Mouse (Mus musculus) stomach, embryonic 16.5 days (tissue): Measurements from ENCODE around the gene Tdrd7. TPM values are rescaled to one million over a fixed set of nuclear protein-coding genes. Genes with fewer than 3 reads are reported as not detected.

Experiments
- ATAC-seq: fragments of 200-750 bp; cut with Nextera tagmentation; 2 replicates; pipeline ENCODE4 v1.8.0; 2017; ENCODE audit warnings: moderate number of reproducible peaks, moderate TSS enrichment; ENCODE audit not compliant: insufficient read depth, low FRiP score
- H3K27ac ChIP-seq: fragments of 300-500 bp; sonication (generic); 2 replicates; pipeline ENCODE4 v1.5.1; 2014; ENCODE audit warnings: low read length
- H3K27me3 ChIP-seq: fragments of 300-500 bp; sonication (generic); 2 replicates; pipeline ENCODE4 v1.6.1; 2014; ENCODE audit warnings: low read length, control low read depth, mixed read lengths; ENCODE audit not compliant: control insufficient read depth, insufficient read depth
- H3K36me3 ChIP-seq: fragments of 300-500 bp; sonication (generic); 2 replicates; pipeline ENCODE4 v1.6.1; 2014; ENCODE audit warnings: low read length; ENCODE audit not compliant: control insufficient read depth, insufficient read depth
- H3K4me1 ChIP-seq: fragments of 300-500 bp; sonication (generic); 2 replicates; pipeline ENCODE4 v1.6.1; 2014; ENCODE audit warnings: low read length, control low read depth, mixed read lengths; ENCODE audit not compliant: control insufficient read depth, insufficient read depth
- H3K4me2 ChIP-seq: fragments of 300-500 bp; sonication (generic); 2 replicates; pipeline ENCODE4 v1.6.1; 2014; ENCODE audit warnings: low read depth, low read length, mixed read lengths
- H3K4me3 ChIP-seq: fragments of 300-500 bp; sonication (generic); replicated peaks from 2 replicates; pipeline ENCODE4 v1.5.1; 2014; ENCODE audit warnings: mild to moderate bottlenecking, low read length
- H3K9ac ChIP-seq: fragments of 300-500 bp; sonication (generic); 2 replicates; pipeline ENCODE4 v1.6.1; 2014; ENCODE audit warnings: low read length
- H3K9me3 ChIP-seq: fragments of 300-500 bp; sonication (generic); replicated peaks from 2 replicates; pipeline ENCODE4 v1.6.1; 2016; ENCODE audit warnings: low read length, control low read depth; ENCODE audit not compliant: control insufficient read depth
- WGBS: fragments of 180-500 bp; shearing (Covaris S2); extraction: QIAGEN DNeasy Blood & Tissue Kit; methylation state at CpG from one replicate; pipeline ENCODE4 v1.1.7; 2014; 5-methylcytosine and 5-hydroxymethylcytosine counted together
- polyA plus RNA-seq: library from polyadenylated mRNA; unstranded; fragments of >200 nt; fragmentation: Nextera tagmentation; extraction: Ambion mirVana; gene quantifications from 2 replicates; pipeline ENCODE4 v1.2.1, GENCODE M21; 2015

The Tdrd7 gene
- polyA plus RNA-seq, 1 experiment from 2014 or later: 24.5 TPM

DNA sequence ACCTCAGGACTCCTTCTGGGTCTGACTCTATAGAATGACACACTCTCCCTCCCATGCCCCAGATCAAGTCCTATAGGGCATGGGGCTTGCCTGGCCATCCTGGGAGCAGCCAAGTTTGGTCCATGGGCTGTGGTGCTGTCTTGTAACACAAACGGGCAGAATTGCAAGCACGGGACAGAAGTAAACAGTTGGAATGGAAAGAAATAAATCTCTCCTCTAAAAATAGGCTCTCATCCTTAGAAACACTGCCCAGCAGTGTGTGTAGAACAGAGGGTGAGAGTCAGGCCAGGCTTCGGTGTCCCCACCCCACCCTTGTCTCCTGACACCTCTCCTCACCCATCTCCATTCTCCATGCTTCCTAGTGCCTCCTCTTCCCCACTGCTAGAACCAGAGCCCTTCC lies 102.9 kb downstream of the Tdrd7 start:
- 51% methylated on average over 3 of the region's 3 CpGs for WGBS
- ATAC-seq: no peak

DNA sequence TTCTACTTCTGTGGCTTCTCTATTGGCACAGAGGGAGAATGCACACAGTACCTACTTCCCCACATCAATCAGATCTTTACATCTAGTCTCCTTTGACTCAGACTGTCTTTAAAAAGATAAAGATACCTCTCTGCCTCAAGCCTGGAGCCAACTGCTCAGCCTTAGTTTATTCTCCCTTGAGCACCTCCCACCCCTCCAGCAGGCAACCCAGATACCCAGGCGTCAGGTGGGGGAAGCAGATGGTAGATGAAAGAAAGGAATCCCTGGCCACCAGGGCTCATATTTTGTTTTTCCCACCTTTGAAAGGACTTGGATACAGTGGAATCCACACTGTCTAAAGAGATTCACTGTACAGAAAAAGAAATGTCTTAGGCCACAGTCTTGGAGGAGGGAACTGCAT lies 103.4 kb downstream of the Tdrd7 start:
- Histone ChIP-seq H3K36me3 (no peaks in the 10 kb centered on the region), H3K9ac (no peak overlapping the region), H3K9me3 (no peaks in the 10 kb centered on the region), H3K4me3 (no peak overlapping the region), H3K27me3 (no peaks in the 10 kb centered on the region), H3K4me2 (no peak overlapping the region), H3K4me1 (no peaks in the 10 kb centered on the region), H3K27ac (no peak overlapping the region)
- ATAC-seq: no peak
- 38% methylated on average over 1 of the region's 1 CpGs for WGBS

More for the DNA sequence above, 102.9 kb downstream of the Tdrd7 start:
- Histone ChIP-seq H3K9me3 (no peaks in the 10 kb centered on the region), H3K4me3 (no peak overlapping the region), H3K36me3 (no peaks in the 10 kb centered on the region), H3K9ac (no peak overlapping the region), H3K27ac (no peak overlapping the region), H3K4me1 (no peaks in the 10 kb centered on the region), H3K27me3 (no peaks in the 10 kb centered on the region), H3K4me2 (no peak overlapping the region)

DNA sequence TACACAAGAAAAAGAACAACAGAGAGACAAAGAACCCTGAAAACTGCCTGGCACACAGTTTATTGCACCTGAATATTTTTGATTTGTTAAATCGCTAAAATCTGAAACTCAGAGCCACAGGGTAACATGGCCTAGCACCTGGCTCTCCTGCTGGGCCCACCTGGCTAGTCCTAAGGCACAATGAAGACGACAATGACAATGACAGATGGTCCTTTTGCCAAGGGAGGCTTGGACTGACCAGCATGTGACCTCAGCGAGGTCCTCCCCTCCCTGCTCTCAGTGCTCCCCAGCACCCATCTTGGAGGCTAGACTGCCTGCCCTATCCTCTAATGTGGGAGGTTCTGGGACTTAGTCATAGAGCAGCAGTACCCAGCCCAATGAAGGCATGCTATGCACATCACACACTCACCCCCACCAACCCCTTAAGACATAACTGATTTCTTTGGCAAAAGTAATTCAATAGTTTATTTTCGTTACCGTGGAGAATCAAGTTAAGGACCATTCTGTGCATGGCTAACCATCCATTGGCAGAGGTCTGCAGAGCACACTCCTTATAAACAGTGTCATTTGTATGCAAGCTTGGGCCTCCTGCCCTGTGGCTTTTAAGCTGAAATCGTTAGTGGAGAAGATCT lies 104.8 kb downstream of the Tdrd7 start:
- Histone ChIP-seq H3K9ac (no peak overlapping the region), H3K4me3 (no peak overlapping the region), H3K4me2 (no peak overlapping the region), H3K9me3 (no peaks in the 10 kb centered on the region), H3K27ac (no peak overlapping the region), H3K4me1 (no peaks in the 10 kb centered on the region), H3K27me3 (no peaks in the 10 kb centered on the region), H3K36me3 (no peaks in the 10 kb centered on the region)
- no peak for ATAC-seq
- 72% methylated on average over 6 of the region's 6 CpGs for WGBS

DNA sequence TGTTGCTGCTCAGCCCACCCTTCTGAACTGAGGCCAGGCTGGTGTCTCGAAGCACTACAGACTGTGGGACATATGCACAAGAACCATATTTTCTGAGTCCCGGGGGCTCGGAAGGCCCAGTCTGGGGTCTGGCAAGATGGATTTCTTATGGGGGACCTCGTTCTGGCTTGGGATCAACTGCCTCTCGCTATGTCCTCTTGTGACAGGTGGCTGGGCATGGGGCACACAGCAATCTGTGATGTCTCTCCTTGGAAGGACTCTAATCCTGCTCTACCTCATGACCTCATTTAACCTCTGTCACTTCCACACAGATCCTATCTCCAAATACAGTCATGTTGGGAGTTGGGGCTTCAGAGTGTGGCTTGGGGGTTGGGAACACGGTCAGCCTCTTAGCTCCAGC lies 107.5 kb downstream of the Tdrd7 start:
- H3K36me3 ChIP-seq: no peaks in the 10 kb centered on the region
- H3K9ac ChIP-seq: no peak overlapping the region
- 86% methylated on average over 6 of the region's 6 CpGs for WGBS
- H3K4me1 ChIP-seq: no peaks in the 10 kb centered on the region
- H3K27ac ChIP-seq: no peak overlapping the region
- H3K4me2 ChIP-seq: no peak overlapping the region
- ATAC-seq: no peak
- H3K9me3 ChIP-seq: no peaks in the 10 kb centered on the region
- H3K4me3 ChIP-seq: no peak overlapping the region
- H3K27me3 ChIP-seq: no peaks in the 10 kb centered on the region

DNA sequence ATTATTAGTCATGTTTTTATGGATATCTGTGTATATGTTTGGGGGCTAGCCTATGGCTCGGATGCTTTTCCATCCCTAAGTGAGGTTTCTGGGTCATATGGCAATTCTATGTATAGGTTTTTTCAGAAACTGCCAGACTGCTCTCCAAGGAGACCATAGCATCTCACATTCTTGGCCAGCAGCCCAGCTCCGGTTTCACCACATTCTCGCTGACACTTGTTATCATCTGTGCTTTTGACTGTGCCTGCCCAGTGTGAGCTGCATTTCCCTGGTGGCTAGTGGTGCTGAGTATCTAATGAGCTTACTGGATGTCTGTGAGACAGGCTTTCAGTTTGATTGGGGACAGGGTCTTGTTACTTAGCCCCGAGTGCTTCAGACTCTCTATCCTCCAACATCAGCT lies 108.6 kb downstream of the Tdrd7 start:
- no peaks in the 10 kb centered on the region for H3K27me3 ChIP-seq
- 53% methylated on average over 4 of the region's 4 CpGs for WGBS
- no peak overlapping the region for H3K4me3 ChIP-seq
- no peaks in the 10 kb centered on the region for H3K4me1 ChIP-seq
- no peak for ATAC-seq
- no peaks in the 10 kb centered on the region for H3K9me3 ChIP-seq
- H3K27ac ChIP-seq: no peak overlapping the region
- no peaks in the 10 kb centered on the region for H3K36me3 ChIP-seq
- H3K9ac ChIP-seq: no peak overlapping the region
- H3K4me2 ChIP-seq: no peak overlapping the region

DNA sequence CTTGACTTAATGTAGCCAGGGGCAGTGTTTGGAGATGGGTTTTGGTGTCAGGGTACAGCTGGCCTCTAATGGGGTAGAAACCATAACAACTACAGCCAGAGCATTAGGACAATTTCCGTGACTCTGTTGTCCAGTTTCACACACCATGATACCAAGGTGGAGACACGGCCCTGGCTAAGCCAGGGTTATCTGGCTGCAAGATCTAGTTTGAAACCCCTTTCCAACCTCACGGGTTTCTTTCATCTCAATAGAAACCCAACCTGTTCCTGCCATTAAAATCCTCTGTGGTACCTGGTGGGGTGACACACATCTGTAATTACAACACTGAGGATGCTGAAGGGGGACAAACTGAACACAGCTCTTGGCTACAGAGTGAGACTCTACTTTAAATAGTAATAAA lies 110.5 kb downstream of the Tdrd7 start:
- no peak overlapping the region for H3K4me3 ChIP-seq
- H3K9me3 ChIP-seq: no peaks in the 10 kb centered on the region
- H3K4me2 ChIP-seq: no peak overlapping the region
- H3K4me1 ChIP-seq: no peaks in the 10 kb centered on the region
- H3K27me3 ChIP-seq: no peaks in the 10 kb centered on the region
- no peak overlapping the region for H3K27ac ChIP-seq
- no peak for ATAC-seq
- H3K36me3 ChIP-seq: no peaks in the 10 kb centered on the region
- no peak overlapping the region for H3K9ac ChIP-seq
- WGBS: 73% methylated on average over 3 of the region's 3 CpGs

DNA sequence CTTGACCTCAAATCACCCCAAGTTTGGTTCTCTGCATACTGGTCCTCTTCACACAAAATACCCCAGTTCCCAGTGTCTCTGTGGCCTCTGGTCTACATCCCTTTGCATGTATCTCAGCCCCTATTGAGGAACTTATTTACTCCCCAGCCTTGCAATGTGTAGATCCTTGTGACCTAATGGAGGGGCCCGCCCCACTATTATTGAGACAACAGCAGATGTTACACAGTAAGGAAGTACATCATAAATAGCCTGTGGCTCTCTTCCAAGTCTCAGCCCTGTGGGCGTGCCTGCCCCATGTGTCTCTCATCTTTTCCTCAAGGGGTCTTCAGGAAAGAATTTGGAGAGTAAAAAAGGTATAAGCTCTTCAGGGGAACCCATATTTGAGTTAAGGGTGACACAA lies 111.8 kb downstream of the Tdrd7 start:
- 61% methylated on average over 2 of the region's 2 CpGs for WGBS
- H3K36me3 ChIP-seq: no peaks in the 10 kb centered on the region
- ATAC-seq: no peak

DNA sequence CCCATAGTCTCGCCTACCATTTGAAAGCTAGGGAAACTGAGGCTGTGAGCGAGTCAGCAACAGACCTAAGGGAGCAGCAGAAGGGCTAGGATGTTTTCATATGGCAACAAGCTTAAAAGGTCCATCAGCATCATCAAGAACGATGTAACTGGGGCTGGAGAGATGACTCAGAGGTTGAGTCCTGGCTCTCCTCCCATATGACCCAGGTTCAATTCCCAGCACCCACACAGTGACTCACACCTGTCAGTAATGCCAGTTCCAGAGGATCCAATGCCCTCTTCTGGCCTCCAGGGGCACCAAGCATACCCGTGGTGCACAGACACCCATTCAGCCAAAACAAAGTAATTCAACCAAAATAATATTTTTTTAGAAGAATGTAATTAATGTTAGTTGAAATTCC lies 115.1 kb downstream of the Tdrd7 start:
- WGBS: 86% methylated on average over 4 of the region's 4 CpGs
- no peaks in the 10 kb centered on the region for H3K36me3 ChIP-seq
- no peak overlapping the region for H3K27ac ChIP-seq
- H3K4me1 ChIP-seq: no peaks in the 10 kb centered on the region
- H3K9ac ChIP-seq: no peak overlapping the region
- no peak overlapping the region for H3K4me3 ChIP-seq
- H3K9me3 ChIP-seq: no peaks in the 10 kb centered on the region
- ATAC-seq: no peak
- H3K4me2 ChIP-seq: no peak overlapping the region
- H3K27me3 ChIP-seq: no peaks in the 10 kb centered on the region

More for the DNA sequence above, 111.8 kb downstream of the Tdrd7 start:
- Histone ChIP-seq H3K4me3 (no peak overlapping the region), H3K27me3 (no peaks in the 10 kb centered on the region), H3K27ac (no peak overlapping the region), H3K9ac (no peak overlapping the region), H3K9me3 (no peaks in the 10 kb centered on the region), H3K4me2 (no peak overlapping the region), H3K4me1 (no peaks in the 10 kb centered on the region)

DNA sequence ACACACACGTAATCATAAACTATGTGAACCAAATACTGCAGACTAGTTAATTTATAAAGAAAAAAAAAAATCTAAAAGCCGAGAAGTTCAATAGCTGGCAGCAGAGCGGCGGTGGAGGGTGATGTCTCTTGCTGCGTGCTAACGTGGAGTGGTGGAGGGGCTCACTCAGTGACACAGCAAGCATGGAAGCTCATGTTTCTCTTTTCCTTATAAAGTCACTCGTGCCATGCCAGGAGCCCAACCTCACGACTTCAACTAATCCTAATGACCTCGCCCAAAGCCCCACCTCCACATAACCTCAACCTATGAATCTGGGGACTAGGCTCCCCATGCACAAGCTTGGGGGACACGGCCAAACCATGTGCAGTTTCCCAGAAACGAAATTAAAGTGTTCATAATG lies 117.4 kb downstream of the Tdrd7 start:
- no peak overlapping the region for H3K4me2 ChIP-seq
- H3K9me3 ChIP-seq: no peaks in the 10 kb centered on the region
- no peak overlapping the region for H3K27ac ChIP-seq
- no peak for ATAC-seq
- H3K36me3 ChIP-seq: no peaks in the 10 kb centered on the region
- no peaks in the 10 kb centered on the region for H3K27me3 ChIP-seq
- 66% methylated on average over 11 of the region's 11 CpGs for WGBS
- no peak overlapping the region for H3K9ac ChIP-seq
- H3K4me3 ChIP-seq: no peak overlapping the region
- no peaks in the 10 kb centered on the region for H3K4me1 ChIP-seq
